Mouse (Mus musculus): ENCODE results near the gene Robo4. TPM values are rescaled to one million over a fixed set of nuclear protein-coding genes. Genes with fewer than 3 reads are reported as not detected.
A peak's percentile ranks its signal among the peaks of the same experiment; 100 is the strongest.

Gene Robo4
- total and polyA plus RNA-seq, 3 experiments = 27.9 to 33.7 (median 31.8) TPM

- no peak for DNase-seq
- Histone ChIP-seq H3K4me1 (ENCODE audit: control insufficient read depth, insufficient read depth, low read length) (no peaks in the 10 kb centered on the region; the same call in none of the 2 replicates), H3K27me3 (ENCODE audit: control insufficient read depth, insufficient read depth, low read length) (no peaks in the 10 kb centered on the region), H3K9ac (ENCODE audit: low read depth, low read length) (peak overlapping the region; percentile 55; the same call in 1 of the 2 replicates), H3K79me2 (replicated peaks; ENCODE audit: control insufficient read depth, insufficient read depth, low read length) (no peaks in the 10 kb centered on the region), H3K27ac (peak overlapping the region; percentile 93), H3K4me3 (no peak overlapping the region), H3K36me3 (ENCODE audit: control insufficient read depth, insufficient read depth, low read length) (peaks cover 2% of the 10 kb centered on the region; the same call in 1 of the 2 replicates)
- intact Hi-C loops (cut with DNase I) = loop anchor here (1.0 kb wide), 1 partner anchor 32 kb away; no protein-coding TSS in a partner anchor
- 44% methylated on average over 11 of the region's 11 CpGs for WGBS
- TF ChIP-seq CTCF (IDR thresholded peaks at IDR 0.05) (peak; percentile 24; the same call in 1 of the 2 replicates), POLR2A (IDR thresholded peaks at IDR 0.05; ENCODE audit: insufficient read depth, low read depth, low read length) (no peak), EP300 (IDR thresholded peaks at IDR 0.05; ENCODE audit: insufficient read depth, low read depth, low read length) (no peak)
Measured at GRCm38 (mm10) chr9:37368081-37368830, 33.4 kb upstream of the Robo4 start.

DNA sequence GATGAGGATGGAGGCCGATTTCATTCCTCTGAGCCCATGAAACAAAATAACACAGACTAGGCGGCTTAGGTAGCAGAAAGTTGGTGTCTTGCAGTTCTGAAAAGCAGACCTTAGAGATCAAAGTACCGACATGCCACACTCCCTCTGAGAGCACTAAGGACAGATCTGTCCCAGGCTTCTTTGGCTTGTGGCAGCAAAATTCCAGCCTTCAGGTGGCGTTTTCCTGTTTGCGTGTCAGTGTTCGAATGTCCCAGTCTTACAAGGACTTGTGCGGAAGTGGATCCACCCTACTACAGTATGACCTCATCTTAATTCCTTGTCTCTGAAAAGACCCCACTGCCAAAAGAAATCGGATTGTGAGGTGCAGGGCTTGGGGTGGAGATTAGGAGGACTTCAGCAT is 32.8 kb upstream of the Robo4 start:
- Histone ChIP-seq H3K79me2 (replicated peaks; ENCODE audit: control insufficient read depth, insufficient read depth, low read length) (no peaks in the 10 kb centered on the region), H3K36me3 (ENCODE audit: control insufficient read depth, insufficient read depth, low read length) (peaks cover 2% of the 10 kb centered on the region; the same call in 1 of the 2 replicates), H3K9ac (ENCODE audit: low read depth, low read length) (peak overlapping the region; percentile 55; the same call in 1 of the 2 replicates), H3K4me1 (ENCODE audit: control insufficient read depth, insufficient read depth, low read length) (no peaks in the 10 kb centered on the region; the same call in none of the 2 replicates), H3K4me3 (no peak overlapping the region), H3K27ac (peak overlapping the region; percentile 93), H3K27me3 (ENCODE audit: control insufficient read depth, insufficient read depth, low read length) (no peaks in the 10 kb centered on the region)
- intact Hi-C loops (cut with DNase I) = loop anchor here (1.0 kb wide), 1 partner anchor 31 kb away; no protein-coding TSS in a partner anchor
- TF ChIP-seq EP300 (IDR thresholded peaks at IDR 0.05; ENCODE audit: insufficient read depth, low read depth, low read length) = peak; percentile 82
- TF ChIP-seq CTCF (IDR thresholded peaks at IDR 0.05) = peak; percentile 69
- peak; percentile 50 for TF ChIP-seq POLR2A (IDR thresholded peaks at IDR 0.05; ENCODE audit: insufficient read depth, low read depth, low read length)
- peak; percentile 57 to 63 for DNase-seq
- WGBS = 51% methylated on average over 8 of the region's 8 CpGs

- Histone ChIP-seq H3K27ac (no peak overlapping the region), H3K9ac (ENCODE audit: low read depth, low read length) (no peak overlapping the region), H3K27me3 (ENCODE audit: control insufficient read depth, insufficient read depth, low read length) (no peaks in the 10 kb centered on the region), H3K36me3 (ENCODE audit: control insufficient read depth, insufficient read depth, low read length) (peaks cover 2% of the 10 kb centered on the region; the same call in 1 of the 2 replicates), H3K79me2 (replicated peaks; ENCODE audit: control insufficient read depth, insufficient read depth, low read length) (no peaks in the 10 kb centered on the region), H3K4me1 (ENCODE audit: control insufficient read depth, insufficient read depth, low read length) (no peaks in the 10 kb centered on the region; the same call in none of the 2 replicates), H3K4me3 (no peak overlapping the region)
- intact Hi-C loops (cut with DNase I) = no loop called here
- TF ChIP-seq POLR2A (IDR thresholded peaks at IDR 0.05; ENCODE audit: insufficient read depth, low read depth, low read length) = no peak
- no peak for TF ChIP-seq CTCF (IDR thresholded peaks at IDR 0.05)
- TF ChIP-seq EP300 (IDR thresholded peaks at IDR 0.05; ENCODE audit: insufficient read depth, low read depth, low read length) = no peak
- WGBS = 89% methylated on average over 7 of the region's 7 CpGs
- no peak for DNase-seq
Measured at GRCm38 (mm10) chr9:37371232-37371801, 30.4 kb upstream of the Robo4 start.

GRCm38 (mm10) chr9:37375718-37376117 is 26.0 kb upstream of the Robo4 start:
- WGBS = 69% methylated on average over 5 of the region's 5 CpGs

DNA sequence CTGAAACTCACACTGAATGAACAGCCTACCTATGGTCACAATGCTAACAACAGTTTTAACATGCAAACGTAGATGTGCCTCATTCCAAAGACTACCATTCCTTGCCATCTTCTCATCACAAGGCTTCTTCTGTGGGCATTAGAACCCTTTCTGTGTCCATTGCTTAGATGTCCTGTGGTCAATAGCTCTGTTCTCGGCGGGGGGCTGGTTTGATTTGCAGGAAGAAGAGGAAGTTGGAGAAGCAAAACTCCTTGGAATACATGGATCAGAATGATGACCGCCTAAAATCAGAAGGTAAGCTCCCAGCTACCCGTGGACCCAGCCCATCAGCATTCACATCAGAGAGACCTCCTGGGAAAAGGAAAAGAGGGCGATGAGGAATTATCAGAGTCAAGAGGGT is 18.5 kb upstream of the Robo4 start:
- intact Hi-C loops (cut with DNase I) = loop anchor here (5.0 kb wide), 1 partner anchor 39 kb away; no protein-coding TSS in a partner anchor
- Histone ChIP-seq H3K79me2 (replicated peaks; ENCODE audit: control insufficient read depth, insufficient read depth, low read length) (no peaks in the 10 kb centered on the region), H3K27me3 (ENCODE audit: control insufficient read depth, insufficient read depth, low read length) (peaks cover 2% of the 10 kb centered on the region; the same call in 1 of the 2 replicates), H3K27ac (no peak overlapping the region), H3K9ac (ENCODE audit: low read depth, low read length) (no peak overlapping the region), H3K4me3 (no peak overlapping the region), H3K4me1 (ENCODE audit: control insufficient read depth, insufficient read depth, low read length) (no peaks in the 10 kb centered on the region), H3K36me3 (ENCODE audit: control insufficient read depth, insufficient read depth, low read length) (no peaks in the 10 kb centered on the region)
- TF ChIP-seq POLR2A (IDR thresholded peaks at IDR 0.05; ENCODE audit: insufficient read depth, low read depth, low read length) (no peak), CTCF (IDR thresholded peaks at IDR 0.05) (no peak), EP300 (IDR thresholded peaks at IDR 0.05; ENCODE audit: insufficient read depth, low read depth, low read length) (no peak)
- no peak for DNase-seq
- WGBS = 92% methylated on average over 6 of the region's 6 CpGs

More at GRCm38 (mm10) chr9:37375718-37376117, 26.0 kb upstream of the Robo4 start:
- H3K4me3 ChIP-seq = no peak overlapping the region
- H3K79me2 ChIP-seq (replicated peaks; ENCODE audit: control insufficient read depth, insufficient read depth, low read length) = no peaks in the 10 kb centered on the region
- no peaks in the 10 kb centered on the region for H3K4me1 ChIP-seq (ENCODE audit: control insufficient read depth, insufficient read depth, low read length)
- no peak overlapping the region for H3K9ac ChIP-seq (ENCODE audit: low read depth, low read length)
- no peak overlapping the region for H3K27ac ChIP-seq
- TF ChIP-seq CTCF (IDR thresholded peaks at IDR 0.05) = no peak
- TF ChIP-seq POLR2A (IDR thresholded peaks at IDR 0.05; ENCODE audit: insufficient read depth, low read depth, low read length) = no peak
- no peak for TF ChIP-seq EP300 (IDR thresholded peaks at IDR 0.05; ENCODE audit: insufficient read depth, low read depth, low read length)
- intact Hi-C loops (cut with DNase I) = no loop called here
- DNase-seq = no peak
- no peaks in the 10 kb centered on the region for H3K27me3 ChIP-seq (ENCODE audit: control insufficient read depth, insufficient read depth, low read length)
- no peaks in the 10 kb centered on the region for H3K36me3 ChIP-seq (ENCODE audit: control insufficient read depth, insufficient read depth, low read length)

All from heart, adult 2 months (tissue).